Mouse (Mus musculus) limb, embryonic 14.5 days (tissue): ENCODE measurements around the gene Cdkl4. TPM values are rescaled to one million over a fixed set of nuclear protein-coding genes. Genes with fewer than 3 reads are reported as not detected.

Experiments
- ATAC-seq: fragments of 200-750 bp; cut with Nextera tagmentation; 2 replicates; pipeline ENCODE4 v1.8.0; 2017; ENCODE audit warnings: low read depth, moderate number of reproducible peaks, moderate TSS enrichment; ENCODE audit not compliant: low FRiP score
- DNase-seq: peaks from one replicate; pipeline ENCODE4 v3.0.0-alpha.2; 2015; ENCODE audit warnings: low spot score
- H3K27ac ChIP-seq: fragments of 300-500 bp; sonication (generic); replicated peaks from 2 replicates; pipeline ENCODE4 v1.5.1; 2014; ENCODE audit warnings: low read depth, mild to moderate bottlenecking, low read length, moderate library complexity, mixed read lengths
- H3K27me3 ChIP-seq: fragments of 300-500 bp; sonication (generic); 2 replicates; pipeline ENCODE4 v1.6.1; 2014; ENCODE audit warnings: low read length, mixed read lengths; ENCODE audit not compliant: control insufficient read depth, insufficient read depth
- H3K36me3 ChIP-seq: fragments of 300-500 bp; sonication (generic); 2 replicates; pipeline ENCODE4 v1.6.1; 2014; ENCODE audit warnings: mild to moderate bottlenecking, low read length, moderate library complexity, mixed read lengths; ENCODE audit not compliant: control insufficient read depth, insufficient read depth
- H3K4me1 ChIP-seq: fragments of 300-500 bp; sonication (generic); 2 replicates; pipeline ENCODE4 v1.6.1; 2014; ENCODE audit warnings: antibody characterized with exemption, low read length, mixed read lengths; ENCODE audit not compliant: control insufficient read depth, insufficient read depth
- H3K4me2 ChIP-seq: fragments of 300-500 bp; sonication (generic); replicated peaks from 2 replicates; pipeline ENCODE4 v1.6.1; 2014; ENCODE audit warnings: low read depth, mild to moderate bottlenecking, low read length, moderate library complexity; ENCODE audit not compliant: severe bottlenecking
- H3K4me3 ChIP-seq: fragments of 300-500 bp; sonication (generic); replicated peaks from 2 replicates; pipeline ENCODE4 v1.5.1; 2014; ENCODE audit warnings: low read length
- H3K9ac ChIP-seq: fragments of 300-500 bp; sonication (generic); 2 replicates; pipeline ENCODE4 v1.6.1; 2014; ENCODE audit warnings: mild to moderate bottlenecking, low read depth, low read length, moderate library complexity; ENCODE audit not compliant: severe bottlenecking
- H3K9me3 ChIP-seq: fragments of 300-500 bp; sonication (generic); 2 replicates; pipeline ENCODE4 v1.6.1; 2016; ENCODE audit warnings: low read length; ENCODE audit not compliant: control insufficient read depth
- POLR2A ChIP-seq: fragments of 200-500 bp; IDR thresholded peaks from 2 replicates; pipeline ENCODE4 v1.8.0; 2012; ENCODE audit warnings: inconsistent platforms, mild to moderate bottlenecking, moderate library complexity, borderline replicate concordance; ENCODE audit not compliant: insufficient read depth, insufficient read length; ENCODE audit errors: extremely low read depth
- WGBS: fragments of 180-500 bp; shearing (Covaris S2); extraction: QIAGEN DNeasy Blood & Tissue Kit; methylation state at CpG from one replicate; pipeline ENCODE4 v1.1.7; 2014; 5-methylcytosine and 5-hydroxymethylcytosine counted together
- polyA plus RNA-seq, 2 experiments: library from polyadenylated mRNA; depleted of rRNA in 1 of 2; stranded (reverse) in 1 of 2; unstranded in 1 of 2; fragments of >200 nt; fragmentation: Nextera tagmentation in 1 of 2; extraction: Ambion mirVana in 1 of 2; gene quantifications; 2 replicates each; pipeline versions ENCODE4 v1.2.1 to v1.2.3; 2012 to 2014

The Cdkl4 gene
- polyA plus RNA-seq, 2 experiments: 0.06 to 0.26 TPM

DNA sequence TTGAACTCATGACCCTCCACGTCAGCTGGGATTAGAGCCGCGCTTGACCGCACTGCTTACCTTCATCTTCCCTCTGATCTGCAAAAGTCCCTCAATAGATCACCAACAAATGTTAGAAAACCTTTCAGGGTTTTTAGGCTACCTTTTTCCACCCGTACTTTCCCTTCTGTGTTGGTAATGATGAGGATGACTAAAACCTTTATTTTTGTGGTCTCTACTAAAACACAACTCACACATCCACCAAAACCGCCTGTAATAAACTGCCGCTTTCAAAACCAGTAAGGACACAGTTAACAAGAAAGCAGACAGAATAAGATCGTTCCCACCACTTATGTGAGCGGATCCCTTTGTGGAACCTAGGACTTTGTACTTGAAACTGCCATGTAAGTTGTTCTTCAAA lies 1.5 kb upstream of the Cdkl4 start:
- Histone ChIP-seq H3K4me1 (peaks cover 6% of the 10 kb centered on the region; the same call in 1 of the 2 replicates), H3K4me3 (no peak overlapping the region), H3K4me2 (no peak overlapping the region), H3K9me3 (no peaks in the 10 kb centered on the region), H3K27ac (no peak overlapping the region), H3K36me3 (peaks cover 35% of the 10 kb centered on the region), H3K9ac (no peak overlapping the region), H3K27me3 (no peaks in the 10 kb centered on the region)
- DNase-seq (no peak), ATAC-seq (no peak)
- TF ChIP-seq POLR2A: no peak
- WGBS: 92% methylated on average over 9 of the region's 9 CpGs

DNA sequence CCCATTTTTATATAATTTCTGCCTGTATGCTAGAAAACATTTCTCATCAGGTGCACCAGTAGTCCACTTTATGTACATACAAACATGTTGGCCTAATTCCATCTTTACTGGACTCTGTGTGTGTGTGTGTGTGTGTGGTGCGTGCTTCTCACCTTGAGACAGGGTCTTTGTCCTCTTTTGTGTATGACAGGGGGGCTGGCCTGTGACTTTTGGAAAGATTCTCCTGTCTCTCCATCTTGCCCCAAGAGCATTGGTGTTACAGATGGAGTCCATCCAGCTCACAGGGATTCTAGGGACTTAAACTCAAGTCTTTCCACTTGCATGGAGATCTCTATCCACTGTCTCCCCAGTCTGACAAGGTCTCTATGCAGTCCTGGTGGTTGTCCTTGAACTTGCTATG lies 428 bp upstream of the Cdkl4 start:
- TF ChIP-seq POLR2A: no peak
- no peaks in the 10 kb centered on the region for H3K9me3 ChIP-seq
- 94% methylated on average over 1 of the region's 1 CpGs for WGBS
- ATAC-seq: no peak
- H3K4me3 ChIP-seq: no peak overlapping the region
- no peak overlapping the region for H3K9ac ChIP-seq
- DNase-seq: no peak
- H3K27ac ChIP-seq: no peak overlapping the region
- no peaks in the 10 kb centered on the region for H3K27me3 ChIP-seq
- H3K4me1 ChIP-seq: peaks cover 6% of the 10 kb centered on the region; the same call in 1 of the 2 replicates
- H3K36me3 ChIP-seq: peaks cover 25% of the 10 kb centered on the region
- H3K4me2 ChIP-seq: no peak overlapping the region

DNA sequence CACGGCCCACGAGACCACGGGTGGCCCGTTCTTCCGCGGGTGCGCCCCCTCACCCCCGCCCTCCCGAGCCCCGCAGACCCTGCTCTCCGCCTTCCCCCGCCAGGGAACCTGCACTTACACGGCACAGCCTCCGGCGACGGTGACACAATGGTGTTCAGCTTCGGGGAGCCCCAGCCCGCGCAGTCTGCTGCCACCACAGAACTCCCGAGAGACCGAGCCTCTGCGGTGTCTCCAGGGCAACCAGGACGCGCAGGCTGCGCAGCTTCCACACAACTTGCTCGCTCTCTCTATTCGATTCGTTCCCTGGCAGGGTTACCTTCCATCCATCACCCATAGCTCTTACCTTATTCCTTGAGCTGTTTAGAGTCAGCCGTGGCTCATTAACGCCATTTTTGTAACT lies 399 bp downstream of the Cdkl4 start:
- Histone ChIP-seq H3K9ac (peak overlapping the region; percentile 63), H3K4me1 (peaks cover 6% of the 10 kb centered on the region; the same call in 1 of the 2 replicates), H3K9me3 (no peaks in the 10 kb centered on the region), H3K27ac (no peak overlapping the region), H3K4me3 (peak overlapping the region; percentile 46), H3K27me3 (no peaks in the 10 kb centered on the region), H3K4me2 (peak overlapping the region; percentile 94), H3K36me3 (peaks cover 17% of the 10 kb centered on the region)
- WGBS: under 1% methylated on average over 30 of the region's 30 CpGs
- TF ChIP-seq POLR2A: no peak
- DNase-seq (peak; percentile 69), ATAC-seq (peak; percentile 56)

DNA sequence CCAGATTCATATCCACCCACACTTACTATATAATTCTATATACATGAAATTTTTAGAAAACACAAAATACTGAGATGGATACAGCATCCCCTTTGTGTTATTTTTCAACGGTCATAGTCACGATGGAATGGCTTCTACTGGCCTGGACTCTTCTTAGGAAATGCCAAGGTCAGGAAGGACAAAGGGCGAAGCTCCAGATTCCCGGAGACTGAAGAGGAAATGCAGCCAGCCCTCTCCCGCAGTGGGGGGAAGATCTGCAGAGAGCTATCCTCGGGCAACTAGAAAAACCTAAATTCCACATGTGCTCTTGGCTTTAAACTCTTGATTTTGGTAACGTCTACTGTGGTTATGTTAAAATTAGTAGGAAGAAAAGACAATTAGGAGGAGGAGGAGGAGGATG lies 2.6 kb downstream of the Cdkl4 start:
- Histone ChIP-seq H3K4me1 (peaks cover 6% of the 10 kb centered on the region; the same call in 1 of the 2 replicates), H3K27me3 (no peaks in the 10 kb centered on the region), H3K9ac (no peak overlapping the region), H3K4me3 (no peak overlapping the region), H3K4me2 (no peak overlapping the region), H3K27ac (no peak overlapping the region), H3K36me3 (peaks cover 2% of the 10 kb centered on the region; the same call in 1 of the 2 replicates), H3K9me3 (no peaks in the 10 kb centered on the region)
- ATAC-seq (no peak), DNase-seq (no peak)
- 77% methylated on average over 7 of the region's 7 CpGs for WGBS
- TF ChIP-seq POLR2A: no peak

DNA sequence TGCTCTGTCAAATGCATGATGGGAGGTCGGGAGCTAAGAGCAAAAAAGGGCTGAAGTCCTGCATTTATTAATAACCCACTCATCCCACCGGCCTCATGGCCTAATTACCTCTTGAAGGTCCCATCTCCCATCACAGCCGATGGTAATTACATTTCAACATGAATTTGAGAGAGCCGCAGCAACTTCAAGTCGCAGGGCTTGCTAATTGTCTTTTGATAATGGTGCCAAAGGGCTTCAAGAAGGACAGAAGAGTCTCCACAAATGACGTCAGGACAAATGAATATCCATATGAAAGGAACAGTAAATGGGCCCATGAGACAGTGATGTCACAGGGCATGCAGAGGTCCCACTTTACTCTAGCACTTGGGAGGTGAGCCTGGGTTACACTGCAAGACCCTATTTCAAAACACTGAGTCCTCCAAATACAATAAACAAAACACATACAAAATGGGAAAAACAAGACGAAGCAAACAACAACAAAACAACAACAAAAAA lies 3.1 kb downstream of the Cdkl4 start:
- no peak overlapping the region for H3K27ac ChIP-seq
- 79% methylated on average over 7 of the region's 7 CpGs for WGBS
- ATAC-seq (no peak), DNase-seq (no peak)
- no peak for TF ChIP-seq POLR2A
- peaks cover 6% of the 10 kb centered on the region; the same call in 1 of the 2 replicates for H3K4me1 ChIP-seq
- no peaks in the 10 kb centered on the region for H3K9me3 ChIP-seq
- no peaks in the 10 kb centered on the region for H3K36me3 ChIP-seq
- H3K27me3 ChIP-seq: no peaks in the 10 kb centered on the region
- no peak overlapping the region for H3K4me3 ChIP-seq
- H3K4me2 ChIP-seq: no peak overlapping the region
- H3K9ac ChIP-seq: no peak overlapping the region
